Mouse (Mus musculus) cerebellum, postnatal 14 days (tissue): ENCODE measurements around the gene Zfp773.
A peak's percentile ranks its signal among the peaks of the same experiment; 100 is the strongest.
"Not testable (repeated sequence)": the region's sequence is repeated elsewhere in the genome, so short reads cannot be mapped to it uniquely, and the experiment has no call there.

Source experiments
- DNase-seq, 2 experiments: peaks; one replicate each; pipeline ENCODE4 v3.0.0; 2021; ENCODE audit warnings: mixed read lengths in 2 of 2

Zfp773 gene

DNA sequence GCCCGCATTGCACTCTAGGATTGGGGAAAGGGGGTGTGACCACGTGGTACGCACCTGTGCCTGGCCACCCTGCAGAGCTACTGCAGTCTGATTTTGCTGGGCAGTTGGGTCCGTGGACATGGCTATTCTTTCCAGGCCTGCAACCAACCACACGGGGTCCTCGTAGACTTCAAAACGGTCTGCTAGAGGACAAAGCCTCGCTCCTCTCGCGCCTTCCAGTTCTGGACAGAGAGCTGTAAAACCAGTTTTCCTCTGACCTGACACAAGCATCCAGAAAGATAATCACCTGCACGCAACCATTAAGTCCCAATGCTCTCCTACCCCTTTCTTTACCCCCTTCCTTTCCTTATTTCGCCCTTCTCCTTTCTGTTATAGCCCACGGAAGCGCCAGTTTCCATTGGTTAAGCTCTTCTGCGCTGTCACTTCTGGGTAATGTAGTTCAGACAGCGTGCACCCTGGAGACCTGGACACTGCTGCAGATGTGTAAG, at the start of gene Zfp773:
Zfp773 (minus strand) TSS at position 377 of the 488 bp plus-strand sequence.
- peak; percentile 75 to 77 for DNase-seq

DNA sequence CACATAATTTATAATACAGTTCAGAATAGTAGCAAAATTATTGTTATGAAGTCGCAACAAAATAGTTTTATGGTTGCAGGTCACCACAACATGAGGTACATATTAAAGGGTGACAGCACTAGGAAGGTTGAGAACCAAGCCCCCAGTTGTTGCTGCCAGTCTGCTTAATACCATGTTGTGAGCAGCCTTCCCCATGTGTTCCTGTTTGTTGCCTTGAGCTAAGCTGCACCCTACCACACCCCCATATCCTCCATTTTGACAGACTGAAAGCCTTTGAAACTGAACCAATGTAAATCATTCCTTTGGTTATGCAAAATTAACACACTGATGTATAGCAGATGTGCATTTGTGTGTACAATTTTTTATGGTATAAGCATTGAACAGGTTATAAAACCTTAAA, 49.3 kb upstream of the Zfp773 start:
- DNase-seq: no peak

DNA sequence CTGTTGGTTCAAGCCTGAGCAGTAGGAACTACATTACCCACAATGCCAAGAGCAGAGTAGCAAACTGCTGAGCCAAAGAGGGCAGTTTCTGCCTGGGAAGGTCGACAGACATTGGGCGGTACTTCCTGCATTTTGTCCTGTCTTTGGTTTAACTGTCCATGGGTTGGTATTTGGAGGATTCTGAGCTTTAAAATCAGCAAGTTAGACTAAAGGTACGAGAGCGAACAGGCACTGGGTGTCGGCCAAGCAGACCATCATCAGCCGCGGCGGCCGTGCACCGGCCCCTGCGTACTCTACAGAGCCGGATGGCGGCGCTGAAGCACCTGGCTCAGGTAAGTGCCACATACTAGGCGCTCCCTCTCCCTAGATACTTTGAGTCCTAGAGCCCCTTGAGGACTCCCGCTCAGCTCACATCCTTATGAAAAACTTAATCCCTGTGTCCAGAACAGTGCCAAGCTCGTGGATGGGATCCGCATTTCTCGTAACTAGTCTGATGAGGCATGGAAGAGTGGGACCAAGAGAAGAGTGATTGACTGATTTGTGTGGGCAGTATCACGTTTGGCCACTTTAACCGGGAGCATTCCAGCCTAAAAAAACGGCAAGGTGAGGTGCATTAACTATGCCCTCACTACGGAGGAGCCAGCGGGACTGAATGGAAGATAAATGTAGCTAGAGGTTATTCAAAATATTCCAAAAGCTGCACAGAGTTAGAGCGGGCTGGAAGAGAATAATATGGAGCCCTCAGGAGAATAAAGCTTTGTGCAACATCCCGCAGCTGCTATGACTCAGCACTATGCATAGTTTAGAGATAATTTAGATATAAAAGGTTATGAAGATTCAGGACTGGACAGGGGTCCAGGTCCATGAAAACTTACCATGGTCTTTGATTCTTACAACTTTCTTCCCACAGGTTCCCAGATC, 34.9 kb upstream of the Zfp773 start, which contains the start of gene Zfp418:
Zfp418 (plus strand) TSS at position 104 of the 921 bp plus-strand sequence.
- peak; percentile 64 to 74 for DNase-seq

DNA sequence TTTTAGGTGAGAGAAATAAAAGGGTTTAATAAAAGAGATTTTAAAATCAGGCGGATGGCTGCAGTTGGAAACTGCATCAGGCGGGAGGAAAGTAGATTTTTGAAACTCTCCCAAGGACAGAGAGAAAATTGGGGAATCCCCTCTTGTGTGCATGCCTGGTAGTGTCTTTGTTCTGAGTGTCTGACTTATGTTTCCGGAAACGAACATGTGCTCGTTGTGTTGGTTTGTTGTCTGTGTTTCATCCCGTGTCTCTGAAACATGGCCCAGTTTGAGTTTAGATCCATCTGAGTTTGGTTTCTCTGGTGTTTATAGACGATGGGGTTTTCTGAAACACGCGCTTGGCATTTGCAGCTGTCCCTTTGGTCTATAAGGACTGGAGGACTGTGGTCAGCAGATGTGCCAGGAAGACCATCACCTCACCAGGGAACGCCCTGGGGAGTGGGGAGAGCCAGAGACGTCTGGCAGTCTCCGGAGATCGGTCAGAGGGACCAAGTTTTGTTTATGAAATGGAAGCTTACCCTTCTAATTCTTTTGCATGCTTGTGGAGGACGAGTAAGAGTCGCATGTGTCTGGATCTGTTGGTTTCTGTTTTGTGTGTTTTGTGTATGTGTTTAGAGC, 9.5 kb upstream of the Zfp773 start:
- DNase-seq: no peak

DNA sequence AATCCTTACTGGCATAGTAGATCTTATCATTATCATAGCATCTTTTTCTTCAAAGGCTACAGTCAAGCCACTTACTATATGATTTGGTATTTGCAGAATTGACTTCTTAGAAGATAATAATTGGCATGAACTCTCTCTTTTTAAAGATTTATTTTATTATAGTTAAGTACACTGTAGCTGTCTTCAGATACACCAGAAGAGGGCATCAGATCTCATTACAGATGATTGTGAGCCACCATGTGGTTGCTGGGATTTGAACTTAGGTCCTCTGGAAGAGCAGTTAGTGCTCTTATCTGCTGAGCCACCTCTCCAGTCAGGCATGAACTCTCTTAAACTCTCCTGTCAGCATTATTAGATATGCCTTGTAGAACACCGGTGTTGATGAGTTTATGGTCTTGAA, 7.7 kb upstream of the Zfp773 start:
- no peak for DNase-seq

DNA sequence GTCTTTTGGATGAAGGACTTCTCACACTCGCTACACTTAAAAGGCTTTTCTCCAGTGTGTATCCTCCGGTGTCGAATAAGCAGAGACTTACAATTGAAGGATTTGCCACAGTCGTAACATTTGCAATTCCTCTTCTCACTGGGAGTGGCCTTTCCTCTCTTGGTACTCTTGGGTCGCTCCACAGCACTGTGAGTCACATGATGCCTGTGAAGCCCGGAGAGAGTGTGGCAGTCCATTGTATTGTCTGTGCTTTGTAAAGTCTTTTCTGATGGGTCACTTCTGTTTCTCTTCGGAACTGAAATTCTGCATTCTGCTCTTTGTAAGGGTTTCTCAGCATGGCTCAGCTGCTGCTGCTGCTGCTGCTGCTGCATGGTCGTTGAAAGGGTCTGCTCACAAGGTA, 3.8 kb downstream of the Zfp773 start:
- DNase-seq: no peak

DNA sequence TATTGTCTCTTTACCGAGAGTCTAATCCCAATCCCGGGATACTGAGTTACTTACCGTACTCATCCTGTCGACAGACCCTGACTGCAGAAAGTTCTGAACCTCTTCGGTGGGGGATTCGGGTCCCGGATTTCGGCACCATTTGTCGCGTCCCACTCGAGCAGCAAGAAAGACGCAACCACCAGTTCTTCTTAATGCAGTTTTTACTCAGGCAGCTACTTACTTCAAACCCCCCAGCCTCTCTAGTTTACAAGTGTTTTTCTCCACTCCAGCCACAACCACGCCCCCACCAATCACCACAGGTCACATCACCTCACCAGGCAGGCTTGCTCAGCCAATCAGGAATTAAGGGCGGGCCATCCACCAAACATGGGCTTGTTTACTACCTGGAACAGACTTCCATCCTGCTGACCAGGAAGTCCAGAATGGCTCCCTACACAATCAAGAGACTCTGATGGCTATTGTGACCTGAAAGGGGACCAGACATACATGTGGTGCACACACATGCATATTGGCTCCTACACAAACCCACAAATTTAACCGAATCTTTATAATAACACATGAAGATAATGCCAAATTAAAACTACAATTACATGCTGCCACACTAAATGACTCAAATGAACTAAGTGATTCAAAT, 5.9 kb downstream of the Zfp773 start:
- DNase-seq: not testable (repeated sequence)

DNA sequence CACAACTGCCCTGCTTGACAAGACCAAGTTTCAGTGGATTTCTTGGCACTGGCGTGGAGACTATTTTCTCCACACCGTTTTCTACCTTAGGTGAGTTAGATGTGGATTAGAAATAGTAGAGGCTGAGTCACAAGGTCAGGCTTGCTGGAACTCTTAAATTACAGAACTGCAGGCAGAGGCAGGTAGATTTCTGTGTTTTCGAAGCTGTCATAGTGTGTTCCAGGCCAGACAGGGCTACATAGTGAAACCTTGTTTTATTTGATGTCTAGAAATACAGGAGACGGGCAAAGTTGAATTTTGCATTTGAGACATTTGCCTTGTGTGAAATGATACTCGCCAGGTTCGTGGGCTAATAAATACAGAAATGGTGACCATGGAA, 15.0 kb downstream of the Zfp773 start:
- DNase-seq: no peak

DNA sequence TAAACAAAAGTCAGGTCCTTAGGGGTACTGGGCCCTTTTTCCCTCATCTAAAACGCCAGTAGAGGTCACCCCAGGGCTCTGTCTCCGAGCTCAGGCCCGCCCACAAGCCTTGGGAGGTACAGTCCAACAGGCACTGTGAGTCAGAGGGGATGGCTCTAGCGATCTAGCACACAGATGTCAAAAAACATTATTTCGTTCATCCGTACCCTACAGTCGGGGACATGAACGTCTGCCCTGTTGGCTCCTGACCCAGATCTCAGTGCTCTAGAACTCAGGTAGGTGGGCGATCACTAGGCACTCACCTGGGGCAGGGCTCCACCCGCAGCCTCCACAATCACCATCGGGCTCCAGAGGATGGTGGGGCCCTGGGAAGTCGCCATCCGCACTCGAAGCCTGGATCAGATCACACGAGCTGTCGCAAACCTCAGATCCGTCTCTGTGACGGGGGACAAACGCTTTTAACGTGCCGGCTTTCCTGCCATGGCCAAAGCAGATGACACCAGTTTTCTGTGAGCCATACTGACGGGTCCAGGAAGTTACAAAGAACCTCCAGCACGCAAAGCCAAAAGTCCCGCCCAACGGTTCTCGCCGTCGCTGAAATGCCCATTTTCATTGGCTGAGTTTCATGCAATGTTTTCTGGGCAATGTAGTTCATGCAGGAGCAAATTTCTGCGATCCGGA, 15.5 kb downstream of the Zfp773 start, which contains the start of gene Zfp954:
Zfp954 (minus strand) TSS at position 568 of the 681 bp plus-strand sequence.
- DNase-seq: peak; percentile 84 to 90

DNA sequence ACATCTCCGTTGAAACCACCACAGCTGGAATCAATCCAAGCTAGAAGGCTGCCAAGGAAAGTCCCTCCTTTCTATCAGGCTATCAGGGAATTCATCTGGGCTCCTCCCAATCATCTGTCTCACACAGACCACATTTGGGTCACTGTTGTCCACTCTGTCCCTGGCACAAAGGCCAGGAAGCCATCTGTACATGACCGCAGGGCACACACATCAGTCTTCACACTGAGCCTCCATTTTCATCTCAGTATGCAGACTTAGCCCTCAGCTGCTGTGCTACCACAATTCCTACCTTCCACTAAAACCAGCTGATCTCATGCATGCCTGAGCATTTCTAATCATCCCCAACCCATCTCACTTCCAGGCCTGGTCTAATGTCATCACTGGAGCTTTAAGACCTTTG, 18.1 kb downstream of the Zfp773 start:
- DNase-seq: no peak

DNA sequence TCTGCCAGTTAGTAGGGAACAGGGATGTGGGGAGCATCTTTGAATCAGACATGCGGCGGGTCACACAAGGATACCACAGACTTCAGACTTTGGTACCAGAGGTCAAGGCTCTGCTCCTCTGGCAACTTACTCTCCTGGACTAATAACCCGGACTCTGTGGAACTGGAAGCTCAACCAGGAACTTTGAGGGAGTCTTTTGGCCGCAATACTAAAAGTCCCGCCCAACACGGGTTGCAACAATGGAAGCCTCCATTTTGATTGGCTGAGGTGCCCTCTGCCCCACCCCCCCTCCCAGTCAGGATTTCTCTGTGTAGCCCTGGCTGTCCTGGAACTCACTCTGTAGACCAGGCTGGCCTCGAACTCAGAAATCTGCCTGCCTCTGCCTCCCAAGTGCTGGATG, 28.1 kb downstream of the Zfp773 start:
- DNase-seq: no peak
